Mouse (Mus musculus): Measurements from ENCODE around the gene Slfn8.
"Not testable (repeated sequence)": the region's sequence is repeated elsewhere in the genome, so short reads cannot be mapped to it uniquely, and the experiment has no call there.

The Slfn8 gene

DNA sequence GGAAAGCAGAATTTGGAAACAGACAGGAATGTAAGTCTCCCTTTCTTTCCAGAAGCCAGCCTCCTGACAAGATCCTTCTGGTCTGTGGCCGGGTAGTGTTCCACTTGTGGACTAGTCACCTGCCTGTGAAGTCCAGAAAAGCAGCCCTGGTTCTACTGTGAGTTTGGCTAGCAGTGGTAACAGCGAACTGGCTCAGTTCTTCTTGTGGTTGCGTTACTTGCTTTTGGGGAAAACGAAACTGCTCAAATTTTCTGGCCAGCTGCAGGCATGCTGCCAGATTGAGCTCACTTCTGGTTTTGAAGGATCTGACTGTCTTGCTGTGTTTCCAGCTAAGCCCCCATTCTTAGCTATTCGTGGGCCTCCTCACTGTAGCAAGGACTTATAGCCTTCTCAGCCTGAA is at the start of gene Slfn8:
Gene Slfn8 (minus strand): TSS at position 190 of the 400 bp plus-strand sequence.
- DNase-seq (ENCODE audit: inconsistent ontology term) = no peak

DNA sequence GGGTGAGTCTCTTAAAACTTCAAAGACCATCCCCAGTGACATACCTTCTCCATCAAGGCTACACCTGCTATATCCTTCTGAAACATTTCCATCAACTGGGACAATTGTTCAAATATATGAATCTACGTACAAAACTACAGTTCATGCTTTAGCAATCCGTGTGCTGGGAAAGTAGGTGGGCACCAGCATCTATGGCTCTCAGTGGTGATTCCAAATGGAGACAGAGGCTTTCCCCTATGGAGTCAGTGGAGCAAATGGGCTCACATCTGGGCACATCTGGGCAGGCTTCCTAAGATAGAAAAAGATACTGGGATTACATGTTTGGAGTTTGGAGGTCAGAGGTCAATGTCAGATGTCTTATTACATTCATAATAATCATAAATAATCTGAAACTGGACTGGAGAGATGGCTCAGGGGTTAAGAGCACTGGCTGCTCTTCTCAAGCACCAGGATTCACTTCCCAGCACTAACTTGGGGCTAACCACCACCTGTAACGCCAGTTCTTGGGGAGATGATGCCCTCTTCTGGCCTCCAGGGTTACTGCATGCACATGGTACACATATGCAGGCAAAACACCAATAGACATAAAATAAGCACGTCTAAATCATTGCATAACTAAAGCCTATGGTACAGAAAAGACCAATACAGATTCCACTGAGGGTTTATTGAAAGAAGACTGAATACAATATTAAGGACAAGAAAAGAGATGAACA is 47.5 kb upstream of the Slfn8 start:
- DNase-seq (ENCODE audit: inconsistent ontology term) = no peak

DNA sequence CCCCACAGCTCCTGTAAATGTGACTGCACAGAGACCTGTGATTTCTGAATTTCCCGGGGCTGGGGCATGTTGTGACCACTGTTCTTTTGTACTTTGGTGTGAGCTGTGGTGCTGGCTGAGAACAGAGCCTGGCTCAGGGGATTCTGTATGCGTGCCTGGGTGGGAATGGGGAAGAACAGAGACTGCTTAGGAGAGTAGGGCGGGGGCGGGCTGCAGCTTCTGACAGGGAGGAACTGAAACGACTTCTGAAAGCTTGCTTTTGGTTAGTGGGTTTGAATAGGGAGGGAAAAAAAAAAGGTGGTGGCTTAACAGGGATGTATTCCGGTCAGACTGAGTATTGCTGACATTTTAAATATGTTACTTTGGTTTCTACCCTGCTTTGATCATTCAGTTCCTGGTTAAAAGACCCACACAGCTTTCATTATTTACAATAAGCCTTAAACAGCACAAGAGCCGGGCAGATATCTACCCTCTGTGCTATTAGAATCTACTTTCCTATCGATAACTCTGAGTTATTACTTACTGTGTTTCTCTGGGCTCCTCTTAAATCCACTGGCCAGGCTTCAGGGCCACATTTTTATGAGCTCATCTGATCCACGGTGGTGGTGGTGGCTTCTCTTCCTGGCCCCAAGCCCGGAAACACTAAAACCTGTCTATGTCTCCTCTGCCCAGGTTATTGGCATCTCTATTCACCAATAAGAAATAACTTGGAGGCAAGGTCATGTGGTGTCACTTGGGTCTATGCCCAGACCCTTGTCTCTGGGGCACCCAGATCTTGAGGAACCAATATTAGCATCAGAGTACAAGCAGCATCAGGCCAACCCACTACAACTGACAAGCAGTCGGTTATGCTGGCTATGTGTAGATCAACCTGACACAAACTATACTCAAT is 46.3 kb upstream of the Slfn8 start:
- DNase-seq (ENCODE audit: inconsistent ontology term) = no peak

DNA sequence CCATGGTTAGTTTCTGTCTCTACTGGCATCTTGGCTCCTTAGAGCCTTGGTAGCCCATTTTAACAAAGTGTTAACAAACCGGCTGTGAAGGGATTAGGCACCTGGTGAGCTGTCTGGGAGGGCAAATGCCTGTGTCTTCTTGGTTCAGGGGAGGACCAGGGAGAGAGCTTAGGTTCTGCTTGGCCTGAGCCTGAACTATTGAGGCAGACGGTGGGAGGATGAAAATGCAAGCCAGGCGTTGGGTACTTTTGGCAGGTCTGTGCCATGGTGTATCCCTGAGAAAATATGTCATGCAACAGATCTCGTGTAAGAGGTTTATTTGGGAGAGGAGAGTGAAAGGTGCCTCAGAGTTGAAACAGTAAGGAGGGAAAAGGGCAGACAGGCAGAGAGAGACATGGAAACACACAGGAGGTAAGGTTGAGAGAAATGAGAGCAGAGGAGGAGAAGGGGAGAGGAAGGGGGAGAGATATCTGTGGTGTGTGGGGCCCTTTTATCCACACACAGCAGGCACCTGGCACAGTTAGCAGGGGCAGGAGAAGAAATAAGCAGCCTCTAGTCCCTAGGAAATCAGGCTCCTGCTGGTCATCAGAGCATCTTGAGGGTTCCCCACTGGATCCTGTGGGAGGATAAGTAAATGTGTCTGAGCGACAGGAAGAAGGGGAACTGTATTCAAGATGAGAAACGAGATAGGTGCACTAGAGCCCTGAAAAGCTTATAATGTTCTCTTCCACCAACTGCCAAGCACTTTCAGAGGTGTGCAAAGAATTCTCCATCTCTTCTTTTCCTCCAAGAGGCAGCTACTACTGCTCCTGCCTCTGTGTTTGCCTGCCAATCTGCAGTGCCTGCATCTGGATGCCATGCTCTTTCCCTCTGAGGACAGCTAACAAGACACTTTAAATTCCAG is 45.1 kb upstream of the Slfn8 start:
- DNase-seq (ENCODE audit: inconsistent ontology term) = no peak

DNA sequence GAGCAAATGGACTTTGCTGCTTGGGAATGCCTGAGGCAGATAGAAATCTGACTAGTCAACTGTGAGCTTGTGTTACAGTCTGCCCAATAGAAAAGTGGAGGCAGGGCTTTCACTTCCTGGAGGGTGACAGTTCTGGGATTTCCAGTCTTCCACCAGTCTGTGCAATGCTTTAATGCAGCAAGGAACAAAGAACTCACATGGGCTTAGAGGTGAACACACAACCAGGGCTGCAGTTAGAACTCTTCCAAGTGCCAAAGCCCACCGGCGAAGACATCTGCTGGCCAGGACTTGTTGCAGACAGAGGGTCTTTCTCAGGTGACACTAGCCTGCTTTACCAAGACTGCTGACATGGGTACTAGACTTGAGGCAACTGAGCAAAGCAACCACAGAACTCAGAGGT is 44.3 kb upstream of the Slfn8 start, which contains the start of gene Slfn2:
Gene Slfn2 (plus strand): TSS at position 167 of the 400 bp plus-strand sequence.
- DNase-seq (ENCODE audit: inconsistent ontology term) = no peak

DNA sequence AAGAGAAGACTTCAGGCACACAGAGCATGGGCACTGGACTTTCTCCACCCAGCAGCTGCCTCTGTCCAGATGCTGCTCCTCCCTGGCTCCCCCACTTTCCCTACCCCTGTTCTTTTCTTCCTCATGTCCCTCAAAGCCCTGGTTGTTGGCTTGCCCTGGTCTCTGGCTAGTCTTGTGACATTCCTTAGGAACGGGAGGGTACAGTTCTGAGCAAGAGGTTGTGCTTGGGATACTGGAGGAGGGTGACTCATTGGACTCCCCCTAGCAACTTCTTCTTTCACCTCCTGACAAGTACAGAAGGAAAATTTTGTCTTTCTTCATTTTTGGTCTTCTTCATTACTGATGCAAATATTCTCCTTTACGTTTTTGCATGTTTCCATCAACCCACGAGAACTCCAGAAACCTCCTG is 43.3 kb upstream of the Slfn8 start:
- no peak for DNase-seq (ENCODE audit: inconsistent ontology term)

DNA sequence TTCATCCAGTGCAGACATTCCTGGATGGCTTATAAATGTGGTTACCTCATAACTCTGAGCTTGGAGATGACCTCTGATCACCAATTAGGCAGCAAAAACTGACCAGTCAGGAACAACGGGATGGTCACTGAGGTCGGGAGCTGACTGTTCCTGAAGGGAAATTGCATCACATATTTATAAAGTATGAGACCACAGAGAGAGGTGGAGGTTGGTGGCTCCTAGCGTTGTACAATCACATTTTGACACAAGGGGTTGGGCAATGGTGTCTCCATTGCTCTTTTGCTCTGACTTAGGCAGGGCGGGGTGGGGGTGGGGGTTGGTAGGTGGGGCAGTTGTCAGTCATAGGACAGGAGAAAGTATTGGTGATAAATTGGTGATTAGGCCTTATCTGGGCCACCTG is 42.5 kb upstream of the Slfn8 start:
- DNase-seq (ENCODE audit: inconsistent ontology term) = no peak

DNA sequence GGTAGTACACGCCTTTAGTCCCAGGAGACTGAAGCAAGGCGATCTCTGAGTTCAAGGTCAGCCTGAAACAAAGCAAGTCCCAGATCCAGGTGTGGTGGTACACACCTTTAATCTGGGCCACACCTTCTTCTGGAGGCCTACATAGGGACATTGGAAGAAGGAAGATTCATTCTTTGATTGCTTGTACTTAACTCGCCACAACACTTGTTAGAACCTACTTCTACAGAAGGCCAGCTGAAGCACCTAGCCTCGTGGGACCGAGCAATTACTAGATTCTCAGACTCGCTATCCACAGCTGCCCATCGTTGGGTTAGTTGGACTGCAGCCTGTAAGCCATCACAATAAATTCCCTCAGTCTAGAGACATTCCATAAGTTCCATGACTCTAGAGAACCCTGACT is 41.2 kb upstream of the Slfn8 start:
- peak; percentile 35 for DNase-seq (ENCODE audit: inconsistent ontology term)

DNA sequence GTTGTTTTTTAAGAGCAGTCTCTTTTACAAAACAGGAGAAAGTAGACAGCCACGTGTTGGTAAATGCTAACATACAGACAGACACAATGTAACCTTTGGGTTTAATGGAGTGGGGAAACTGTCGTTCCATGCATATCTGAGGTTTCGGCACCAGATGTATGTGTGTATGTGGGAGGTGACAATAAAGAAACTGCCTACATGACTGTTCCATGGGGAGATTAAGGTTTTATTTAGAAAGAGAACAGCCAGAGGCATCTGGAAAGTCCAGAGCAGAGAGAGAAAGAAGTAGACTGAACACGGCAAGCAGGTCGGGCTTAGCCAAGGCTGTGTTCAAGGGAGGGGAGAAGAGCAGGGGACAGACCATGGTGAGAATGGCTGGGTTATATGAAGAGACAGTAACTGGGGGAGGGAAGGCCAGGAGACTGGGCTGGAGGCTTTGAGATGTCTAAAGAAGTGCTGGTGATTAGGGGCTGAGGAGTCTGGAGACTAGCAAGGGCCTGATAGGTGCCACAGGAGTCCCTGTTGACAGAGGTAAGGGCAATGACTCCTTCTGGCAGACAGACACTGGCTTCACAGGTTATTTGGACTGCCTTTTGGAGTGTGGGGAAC is 39.9 kb upstream of the Slfn8 start:
- DNase-seq (ENCODE audit: inconsistent ontology term) = no peak

DNA sequence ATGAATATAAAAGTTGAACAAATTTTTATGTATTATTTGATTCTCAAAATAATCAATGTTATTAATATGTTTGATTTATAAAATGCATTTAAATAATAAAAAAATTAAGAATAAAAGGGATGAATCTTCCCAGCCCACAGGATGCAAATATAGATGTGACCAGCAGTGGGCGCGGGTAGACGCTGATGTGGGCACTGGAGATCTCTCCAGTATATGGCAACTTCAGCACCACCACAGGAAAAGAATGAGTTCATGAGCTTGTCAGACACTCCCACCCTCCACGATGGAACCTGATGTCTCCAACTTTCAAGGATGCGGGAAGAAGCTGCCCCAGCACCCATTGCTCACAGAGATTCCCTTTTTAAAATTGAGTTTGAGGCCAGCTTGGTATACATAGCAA is 37.3 kb upstream of the Slfn8 start:
- no peak for DNase-seq (ENCODE audit: inconsistent ontology term)

DNA sequence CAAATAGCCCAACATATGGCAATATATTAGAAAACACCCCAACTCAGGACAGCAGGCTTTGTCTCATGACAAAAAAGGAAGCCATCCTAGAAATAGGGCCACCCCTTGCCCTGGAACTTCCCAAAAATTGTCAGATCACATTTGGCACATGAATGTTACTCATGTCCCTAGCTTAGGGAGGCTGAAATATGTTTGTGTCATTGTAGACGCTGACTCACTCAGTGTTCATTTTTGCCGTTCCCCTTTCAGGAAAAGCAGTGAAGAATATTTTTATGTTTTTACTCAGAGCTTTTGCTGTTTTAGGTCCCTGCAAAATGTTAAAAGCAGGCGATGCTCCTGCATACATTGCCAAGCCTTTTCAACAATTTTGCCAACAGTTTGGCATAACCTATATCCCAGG is 25.0 kb upstream of the Slfn8 start:
- no peak for DNase-seq (ENCODE audit: inconsistent ontology term)

DNA sequence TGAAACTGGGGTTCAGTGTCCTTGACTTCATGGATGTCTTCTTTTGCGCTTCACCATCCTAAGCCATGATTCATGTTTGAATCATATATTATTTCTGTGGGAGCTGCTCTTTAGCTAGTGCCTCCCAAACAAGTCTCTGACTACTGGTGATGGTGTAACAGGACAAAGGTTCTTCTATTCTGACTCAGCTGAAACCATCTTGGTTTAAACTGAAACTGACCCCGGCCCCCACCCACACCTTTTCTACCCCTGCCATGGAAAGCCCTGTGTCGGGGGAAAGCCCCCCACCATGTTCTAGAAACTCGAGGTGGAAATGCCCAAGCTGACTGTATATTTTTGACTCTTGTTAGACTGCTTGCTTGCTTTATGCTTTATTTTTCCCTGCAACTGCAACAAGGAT is 23.3 kb upstream of the Slfn8 start:
- no peak for DNase-seq (ENCODE audit: inconsistent ontology term)

DNA sequence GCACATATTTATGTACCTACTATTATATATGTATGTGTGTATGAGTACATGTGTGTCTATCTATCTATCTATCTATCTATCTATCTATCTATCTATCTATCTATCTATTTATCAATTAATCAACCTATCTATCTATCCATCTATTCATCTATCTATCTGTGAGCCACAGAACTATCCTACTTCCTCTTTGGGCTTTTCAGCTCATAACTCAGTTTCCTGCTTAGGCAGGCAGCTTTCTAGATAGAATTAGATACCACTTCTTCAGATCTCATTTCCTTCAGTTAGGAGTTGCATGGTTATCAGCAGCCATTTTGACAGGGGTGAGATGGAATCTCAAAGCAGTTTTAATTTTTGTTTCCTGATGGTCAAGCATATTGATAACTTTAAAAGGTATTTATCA is 20.4 kb upstream of the Slfn8 start:
- no peak for DNase-seq (ENCODE audit: inconsistent ontology term)

DNA sequence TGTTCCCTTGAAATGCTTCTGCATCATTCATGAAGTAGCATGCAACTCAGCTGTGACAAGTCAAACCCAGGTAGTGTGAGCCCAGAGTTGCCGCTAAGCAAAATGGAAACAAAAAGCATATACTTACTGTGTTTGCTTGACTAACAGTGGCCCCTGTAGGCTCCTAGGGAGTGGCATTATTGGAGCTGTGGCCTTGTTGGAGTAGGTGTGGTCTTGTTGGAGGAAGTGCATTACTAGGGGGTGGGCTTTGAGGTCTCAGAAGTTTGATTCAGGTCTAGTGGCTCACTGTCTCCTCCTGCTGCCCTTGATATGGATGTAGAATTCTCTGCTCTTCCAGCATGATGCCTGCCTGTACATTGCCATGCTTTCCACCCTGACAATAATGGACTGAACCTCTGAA is 19.7 kb upstream of the Slfn8 start:
- no peak for DNase-seq (ENCODE audit: inconsistent ontology term)

DNA sequence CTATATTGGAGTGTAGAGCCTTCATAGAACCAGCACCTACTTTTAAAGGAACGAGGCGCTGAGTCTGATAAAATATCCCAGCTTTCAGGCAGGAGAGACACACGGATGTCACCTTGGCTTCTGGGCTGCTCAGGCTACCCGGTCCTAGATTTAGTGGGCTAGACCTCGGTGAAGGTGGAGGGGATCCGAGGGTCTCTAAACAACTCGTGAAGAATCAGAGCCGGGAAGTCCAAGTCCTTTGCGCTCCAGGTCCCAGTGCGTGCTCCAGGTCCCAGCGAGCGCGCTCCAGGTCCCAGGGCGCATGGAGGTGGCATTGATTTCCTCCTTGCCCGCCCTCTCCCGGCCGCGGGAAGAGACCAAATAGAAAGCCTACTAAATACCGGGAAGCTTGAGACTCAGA is 19.2 kb upstream of the Slfn8 start:
- DNase-seq (ENCODE audit: inconsistent ontology term) = no peak

DNA sequence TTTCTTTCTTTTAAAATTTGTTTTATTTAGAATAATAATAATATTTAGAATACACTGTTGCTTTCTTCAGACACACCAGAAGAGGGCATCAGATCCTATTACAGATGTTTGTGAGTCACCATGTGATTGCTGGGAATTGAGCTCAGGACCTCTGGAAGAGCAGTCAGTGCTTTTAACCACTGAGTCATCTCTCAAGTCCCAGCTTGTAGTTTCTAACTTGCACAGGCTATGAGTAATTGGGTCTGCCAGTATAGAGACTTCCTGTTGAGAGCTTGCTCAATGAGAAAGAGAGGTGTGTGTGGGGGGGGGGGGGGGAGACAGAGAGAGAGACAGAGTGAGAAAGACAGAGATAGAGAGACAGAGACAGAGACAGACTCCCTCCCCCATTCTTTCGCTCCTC is 18.5 kb upstream of the Slfn8 start:
- DNase-seq (ENCODE audit: inconsistent ontology term) = peak; percentile 24

DNA sequence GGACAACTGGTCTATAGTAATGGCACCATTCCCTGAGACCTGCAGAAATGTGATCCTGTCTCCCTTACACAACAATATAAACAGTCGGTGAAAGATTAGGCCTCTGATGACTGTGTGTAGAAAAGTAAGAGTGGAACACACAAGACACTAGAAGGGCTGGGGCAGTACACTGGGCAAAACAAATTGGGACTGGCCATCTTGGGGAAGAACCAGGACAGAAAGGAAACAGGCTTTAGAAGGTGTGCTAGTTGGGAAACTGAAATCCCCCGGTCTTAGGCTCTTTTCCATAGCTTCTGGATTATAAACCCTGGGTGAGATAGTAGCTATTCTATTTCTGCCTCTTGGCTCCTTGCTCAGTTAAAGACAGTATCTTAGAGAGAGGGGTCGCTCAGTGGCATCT is 18.1 kb upstream of the Slfn8 start:
- DNase-seq (ENCODE audit: inconsistent ontology term) = not testable (repeated sequence)

DNA sequence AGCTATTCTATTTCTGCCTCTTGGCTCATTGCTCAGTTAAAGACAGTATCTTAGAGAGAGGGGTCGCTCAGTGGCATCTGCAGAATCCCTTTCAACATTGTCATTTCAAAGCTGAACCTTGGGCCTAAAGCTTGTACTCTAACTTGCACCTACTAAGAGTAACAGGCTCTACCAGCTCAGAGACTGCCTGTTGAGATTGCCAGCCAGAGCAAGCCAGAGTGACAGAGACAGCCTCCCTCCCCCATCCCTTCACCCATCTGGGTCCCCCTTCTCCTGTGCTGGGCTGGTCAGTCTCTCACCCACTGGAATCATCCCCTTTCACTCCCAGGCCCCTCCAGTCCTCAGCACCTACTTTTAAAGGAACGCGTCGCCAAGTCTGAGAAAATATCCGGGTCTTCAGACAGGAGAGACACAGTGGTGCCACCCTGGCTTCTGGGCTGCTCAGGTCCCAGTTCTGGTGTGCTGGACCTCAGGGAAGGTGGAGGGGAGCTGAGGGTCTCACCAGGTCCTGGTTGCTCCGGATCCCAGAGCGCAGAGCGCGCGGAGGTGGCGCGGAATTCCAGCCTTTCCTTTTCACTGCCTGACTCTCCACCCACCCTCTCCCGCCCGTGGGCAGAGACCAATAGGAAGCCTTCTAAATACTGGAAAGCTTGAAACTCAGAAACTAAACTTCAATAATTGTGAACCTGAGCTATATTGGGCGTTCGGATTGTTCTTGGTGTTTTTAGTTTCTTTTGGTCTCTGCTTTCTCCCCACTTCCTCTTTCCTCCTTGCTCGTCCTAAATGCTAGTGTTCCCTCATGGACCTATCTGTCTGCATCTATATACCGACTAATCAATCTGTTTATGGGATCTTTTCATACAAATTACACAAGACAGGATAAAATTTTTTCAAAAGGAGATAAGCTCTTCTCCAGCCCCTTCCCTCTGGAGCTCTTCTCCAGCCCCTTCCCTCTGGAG is 770 bp downstream of the Slfn8 start:
- not testable (repeated sequence) for DNase-seq (ENCODE audit: inconsistent ontology term)

DNA sequence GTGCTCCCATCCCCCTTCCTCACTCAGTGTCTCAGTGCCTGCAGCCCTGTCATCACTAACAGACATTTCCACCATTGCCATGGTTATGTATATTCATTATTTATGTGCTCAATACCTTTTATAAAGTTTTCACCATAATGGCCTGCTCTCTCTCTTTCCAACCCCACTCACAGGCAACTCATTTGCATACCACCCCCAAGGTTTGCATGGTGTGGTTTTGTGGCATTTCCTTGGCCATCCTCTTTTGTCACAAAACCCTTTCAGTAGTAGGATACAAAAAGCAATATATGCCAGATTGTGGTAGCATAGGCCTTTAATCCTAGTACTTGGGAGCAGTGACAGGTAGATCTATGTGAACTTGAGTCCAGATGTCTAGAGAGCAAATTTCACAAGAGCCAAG is 4.5 kb downstream of the Slfn8 start:
- no peak for DNase-seq (ENCODE audit: inconsistent ontology term)

DNA sequence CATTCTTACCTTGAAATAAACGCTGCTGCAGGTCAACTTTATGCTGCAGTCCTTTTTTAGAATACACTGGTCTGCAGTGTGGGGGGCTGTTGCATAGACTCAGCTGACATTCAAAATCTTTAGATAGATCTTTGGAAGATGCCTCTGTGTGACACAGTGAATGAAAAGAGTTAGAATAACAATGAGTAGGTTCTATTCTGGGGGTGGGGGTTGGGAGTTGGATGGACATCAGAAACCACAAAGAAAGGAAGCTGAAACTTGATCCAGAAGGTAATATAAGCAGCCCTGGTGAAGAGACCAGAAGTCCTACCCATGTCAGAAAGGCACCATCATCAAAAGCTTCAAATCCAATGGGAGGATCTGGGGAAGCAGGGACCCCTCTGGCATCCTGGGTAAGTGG is 7.3 kb downstream of the Slfn8 start:
- DNase-seq (ENCODE audit: inconsistent ontology term) = no peak

Measured in Muller cell, postnatal 12 days (primary cell).